Mouse (Mus musculus) intestine, embryonic 16.5 days (tissue): ENCODE results near the gene Nexn. TPM values are rescaled to one million over a fixed set of nuclear protein-coding genes. Genes with fewer than 3 reads are reported as not detected.

Experiments
- ATAC-seq: fragments of 200-750 bp; cut with Nextera tagmentation; 2 replicates; pipeline ENCODE4 v1.8.0; 2017; ENCODE audit warnings: moderate TSS enrichment, moderate library complexity
- H3K27ac ChIP-seq: fragments of 300-500 bp; sonication (generic); 2 replicates; pipeline ENCODE4 v1.5.1; 2014; ENCODE audit warnings: mild to moderate bottlenecking, low read length
- H3K27me3 ChIP-seq: fragments of 300-500 bp; sonication (generic); replicated peaks from 2 replicates; pipeline ENCODE4 v1.6.1; 2014; ENCODE audit warnings: low read length, control low read depth, mixed read lengths; ENCODE audit not compliant: control insufficient read depth, insufficient read depth
- H3K36me3 ChIP-seq: fragments of 300-500 bp; sonication (generic); 2 replicates; pipeline ENCODE4 v1.6.1; 2014; ENCODE audit warnings: low read length, control low read depth; ENCODE audit not compliant: control insufficient read depth, insufficient read depth
- H3K4me1 ChIP-seq: fragments of 300-500 bp; sonication (generic); 2 replicates; pipeline ENCODE4 v1.6.1; 2014; ENCODE audit warnings: low read length, control low read depth, mixed read lengths; ENCODE audit not compliant: control insufficient read depth, insufficient read depth
- H3K4me2 ChIP-seq: fragments of 300-500 bp; sonication (generic); 2 replicates; pipeline ENCODE4 v1.6.1; 2014; ENCODE audit warnings: low read depth, low read length, control low read depth
- H3K4me3 ChIP-seq: fragments of 300-500 bp; sonication (generic); 2 replicates; pipeline ENCODE4 v1.5.1; 2014; ENCODE audit warnings: mild to moderate bottlenecking, low read length
- H3K9ac ChIP-seq: fragments of 300-500 bp; sonication (generic); 2 replicates; pipeline ENCODE4 v1.6.1; 2014; ENCODE audit warnings: low read depth, low read length
- H3K9me3 ChIP-seq: fragments of 300-500 bp; sonication (generic); 2 replicates; pipeline ENCODE4 v1.6.1; 2016; ENCODE audit warnings: low read length, control low read depth; ENCODE audit not compliant: control insufficient read depth
- WGBS: fragments of 180-500 bp; shearing (Covaris S2); extraction: QIAGEN DNeasy Blood & Tissue Kit; methylation state at CpG from one replicate; pipeline ENCODE4 v1.1.7; 2014; 5-methylcytosine and 5-hydroxymethylcytosine counted together
- polyA plus RNA-seq: library from polyadenylated mRNA; unstranded; fragments of >200 nt; fragmentation: Nextera tagmentation; extraction: Ambion mirVana; gene quantifications from 2 replicates; pipeline ENCODE4 v1.2.1, GENCODE M21; 2015

Nexn gene
- polyA plus RNA-seq, 1 experiment from 2014 or later = 21.6 TPM

GRCm38 (mm10) chr3:152284759-152285158, 18.6 kb upstream of the Nexn start:
- Histone ChIP-seq H3K4me1 (no peaks in the 10 kb centered on the region), H3K27me3 (no peaks in the 10 kb centered on the region), H3K27ac (no peak overlapping the region), H3K4me2 (no peak overlapping the region), H3K36me3 (0 out of 2 replicates have a peak, but pooled peaks cover 5% of the 10 kb centered on the region), H3K4me3 (no peak overlapping the region), H3K9ac (no peak overlapping the region), H3K9me3 (no peaks in the 10 kb centered on the region)
- ATAC-seq = no peak
- WGBS = 93% methylated on average over 5 of the region's 5 CpGs

GRCm38 (mm10) chr3:152284306-152284705, 18.2 kb upstream of the Nexn start:
- ATAC-seq = no peak
- H3K36me3 ChIP-seq = 0 out of 2 replicates have a peak, but pooled peaks cover 5% of the 10 kb centered on the region
- no peaks in the 10 kb centered on the region for H3K27me3 ChIP-seq
- H3K4me1 ChIP-seq = no peaks in the 10 kb centered on the region
- H3K9me3 ChIP-seq = no peaks in the 10 kb centered on the region
- no peak overlapping the region for H3K27ac ChIP-seq
- no peak overlapping the region for H3K9ac ChIP-seq
- 98% methylated on average over 1 of the region's 1 CpGs for WGBS
- H3K4me2 ChIP-seq = no peak overlapping the region
- H3K4me3 ChIP-seq = no peak overlapping the region

GRCm38 (mm10) chr3:152282126-152282525, 16.0 kb upstream of the Nexn start:
- H3K4me2 ChIP-seq = no peak overlapping the region
- H3K27me3 ChIP-seq = no peaks in the 10 kb centered on the region
- 31% methylated on average over 3 of the region's 3 CpGs for WGBS
- no peaks in the 10 kb centered on the region for H3K9me3 ChIP-seq
- H3K4me1 ChIP-seq = no peaks in the 10 kb centered on the region
- H3K9ac ChIP-seq = no peak overlapping the region
- no peak overlapping the region for H3K27ac ChIP-seq
- H3K36me3 ChIP-seq = 0 out of 2 replicates have a peak, but pooled peaks cover 5% of the 10 kb centered on the region
- no peak overlapping the region for H3K4me3 ChIP-seq
- ATAC-seq = no peak

- no peak overlapping the region for H3K4me2 ChIP-seq
- ATAC-seq = no peak
- H3K27ac ChIP-seq = no peak overlapping the region
- no peak overlapping the region for H3K4me3 ChIP-seq
- no peaks in the 10 kb centered on the region for H3K9me3 ChIP-seq
- peaks cover 4% of the 10 kb centered on the region; the same call in 1 of the 2 replicates for H3K36me3 ChIP-seq
- no peaks in the 10 kb centered on the region for H3K27me3 ChIP-seq
- WGBS = 66% methylated on average over 2 of the region's 2 CpGs
- no peak overlapping the region for H3K9ac ChIP-seq
- no peaks in the 10 kb centered on the region for H3K4me1 ChIP-seq
Measured at GRCm38 (mm10) chr3:152278431-152278830, 12.3 kb upstream of the Nexn start.

- no peak overlapping the region for H3K4me2 ChIP-seq
- H3K9me3 ChIP-seq = no peaks in the 10 kb centered on the region
- no peaks in the 10 kb centered on the region for H3K4me1 ChIP-seq
- ATAC-seq = no peak
- 88% methylated on average over 2 of the region's 2 CpGs for WGBS
- H3K9ac ChIP-seq = no peak overlapping the region
- no peak overlapping the region for H3K4me3 ChIP-seq
- peaks cover 2% of the 10 kb centered on the region; the same call in 1 of the 2 replicates for H3K36me3 ChIP-seq
- no peaks in the 10 kb centered on the region for H3K27me3 ChIP-seq
- H3K27ac ChIP-seq = no peak overlapping the region
Measured at GRCm38 (mm10) chr3:152277912-152278311, 11.8 kb upstream of the Nexn start.

GRCm38 (mm10) chr3:152276935-152277334, 10.8 kb upstream of the Nexn start:
- Histone ChIP-seq H3K36me3 (peaks cover 2% of the 10 kb centered on the region; the same call in 1 of the 2 replicates), H3K27ac (no peak overlapping the region), H3K4me1 (no peaks in the 10 kb centered on the region), H3K4me2 (no peak overlapping the region), H3K9me3 (no peaks in the 10 kb centered on the region), H3K27me3 (no peaks in the 10 kb centered on the region), H3K9ac (no peak overlapping the region), H3K4me3 (no peak overlapping the region)
- no peak for ATAC-seq
- WGBS = 93% methylated on average over 3 of the region's 3 CpGs

GRCm38 (mm10) chr3:152275008-152275407, 8.9 kb upstream of the Nexn start:
- no peak overlapping the region for H3K27ac ChIP-seq
- ATAC-seq = no peak
- no peak overlapping the region for H3K9ac ChIP-seq
- H3K4me2 ChIP-seq = no peak overlapping the region
- H3K36me3 ChIP-seq = no peaks in the 10 kb centered on the region; the same call in 1 of the 2 replicates
- WGBS = 85% methylated on average over 8 of the region's 8 CpGs
- no peaks in the 10 kb centered on the region for H3K4me1 ChIP-seq
- H3K27me3 ChIP-seq = no peaks in the 10 kb centered on the region
- H3K4me3 ChIP-seq = no peak overlapping the region
- H3K9me3 ChIP-seq = no peaks in the 10 kb centered on the region

- no peaks in the 10 kb centered on the region; the same call in 1 of the 2 replicates for H3K36me3 ChIP-seq
- no peak overlapping the region for H3K4me2 ChIP-seq
- H3K27me3 ChIP-seq = no peaks in the 10 kb centered on the region
- no peak overlapping the region for H3K27ac ChIP-seq
- H3K9ac ChIP-seq = no peak overlapping the region
- no peak for ATAC-seq
- no peaks in the 10 kb centered on the region for H3K4me1 ChIP-seq
- H3K4me3 ChIP-seq = no peak overlapping the region
- 86% methylated on average over 20 of the region's 20 CpGs for WGBS
- H3K9me3 ChIP-seq = no peaks in the 10 kb centered on the region
Measured at GRCm38 (mm10) chr3:152272974-152273685, 7.0 kb upstream of the Nexn start.

GRCm38 (mm10) chr3:152271876-152272275, 5.7 kb upstream of the Nexn start:
- ATAC-seq = no peak
- WGBS = 82% methylated on average over 6 of the region's 6 CpGs
- Histone ChIP-seq H3K9ac (no peak overlapping the region), H3K4me1 (no peaks in the 10 kb centered on the region), H3K4me3 (no peak overlapping the region), H3K36me3 (no peaks in the 10 kb centered on the region; the same call in 1 of the 2 replicates), H3K4me2 (no peak overlapping the region), H3K9me3 (no peaks in the 10 kb centered on the region), H3K27me3 (no peaks in the 10 kb centered on the region), H3K27ac (no peak overlapping the region)
